Mouse (Mus musculus) ES-E14 (cell line): ENCODE data around the gene Gm266. TPM values are rescaled to one million over a fixed set of nuclear protein-coding genes. Genes with fewer than 3 reads are reported as not detected.

Experiments used
- DNase-seq: peaks from one replicate; pipeline ENCODE4 v3.0.0-alpha.2; 2013; ENCODE audit warnings: low read depth, low spot score
- H3K27ac ChIP-seq: 2 replicates; pipeline ENCODE4 v1.5.1; 2012; ENCODE audit warnings: low read depth, mild to moderate bottlenecking, low read length, moderate library complexity, mixed read lengths; ENCODE audit not compliant: poor library complexity, insufficient read depth, severe bottlenecking
- H3K36me3 ChIP-seq: 2 replicates; pipeline ENCODE4 v1.6.1; 2012; ENCODE audit warnings: mild to moderate bottlenecking, low read length, moderate library complexity, mixed read lengths; ENCODE audit not compliant: control insufficient read depth, poor library complexity, insufficient read depth, severe bottlenecking
- H3K4me1 ChIP-seq, 2 experiments: fragments of 150-350 bp in 1 of 2; sonication (generic) in 1 of 2; 2 replicates each; pipeline ENCODE4 v1.6.1; 2012; ENCODE audit warnings: low read length in 2 of 2, mild to moderate bottlenecking in 1 of 2, mixed read lengths in 1 of 2; ENCODE audit not compliant: control insufficient read depth in 2 of 2, insufficient read depth in 2 of 2, poor library complexity in 1 of 2
- H3K4me3 ChIP-seq, 2 experiments: fragments of 150-350 bp in 1 of 2; sonication (generic) in 1 of 2; 2 replicates each; pipeline ENCODE4 v1.5.1; 2012; ENCODE audit warnings: low read length in 2 of 2, low read depth in 1 of 2, mild to moderate bottlenecking in 1 of 2, mixed read lengths in 1 of 2; ENCODE audit not compliant: insufficient read depth in 1 of 2, poor library complexity in 1 of 2, severe bottlenecking in 1 of 2
- H3K9ac ChIP-seq: 2 replicates; pipeline ENCODE4 v1.6.1; 2012; ENCODE audit warnings: low read depth, mild to moderate bottlenecking, low read length, mixed read lengths; ENCODE audit not compliant: poor library complexity, insufficient read depth, severe bottlenecking
- H3K9me3 ChIP-seq: fragments of 150-350 bp; sonication (generic); 2 replicates; pipeline ENCODE4 v1.6.1; 2012; ENCODE audit warnings: low read depth, mild to moderate bottlenecking, low read length; ENCODE audit not compliant: control insufficient read depth, insufficient read depth
- CHD2 ChIP-seq: IDR thresholded peaks from 2 replicates; pipeline ENCODE4 v1.6.1; 2014; ENCODE audit warnings: mild to moderate bottlenecking, low read depth, low read length, inconsistent platforms
- HCFC1 ChIP-seq: IDR thresholded peaks from 2 replicates; pipeline ENCODE4 v1.6.1; 2012; ENCODE audit warnings: low read length, inconsistent platforms, borderline replicate concordance; ENCODE audit not compliant: insufficient read depth
- MAFK ChIP-seq: IDR thresholded peaks from 2 replicates; pipeline ENCODE4 v1.6.1; 2014; ENCODE audit warnings: mild to moderate bottlenecking, low read depth, low read length, inconsistent platforms; ENCODE audit not compliant: insufficient read depth
- ZC3H11A ChIP-seq: IDR thresholded peaks from 2 replicates; pipeline ENCODE4 v1.6.1; 2012; ENCODE audit warnings: low read depth, mild to moderate bottlenecking, inconsistent platforms, low read length, borderline replicate concordance
- ZNF384 ChIP-seq: IDR thresholded peaks from 2 replicates; pipeline ENCODE4 v1.6.1; 2012; ENCODE audit warnings: low read depth, low read length, inconsistent platforms
- in situ Hi-C, 2 experiments: fragments of 600-800 bp; cut with MboI; formaldehyde crosslinking; loops; one replicate each; pipeline ENCODE4 v1.15.1; 2025; ENCODE audit warnings: low sequenced_read_pairs in 2 of 2, inconsistent platforms in 1 of 2; ENCODE audit not compliant: unreplicated experiment in 2 of 2
- total RNA-seq: library from RNA; depleted of rRNA; stranded (reverse); fragments of 300-350 nt; gene quantifications from 2 replicates; pipeline ENCODE4 v1.2.3, GENCODE M21; 2012

The Gm266 gene
- total RNA-seq, 1 experiment = 0.62 TPM

DNA sequence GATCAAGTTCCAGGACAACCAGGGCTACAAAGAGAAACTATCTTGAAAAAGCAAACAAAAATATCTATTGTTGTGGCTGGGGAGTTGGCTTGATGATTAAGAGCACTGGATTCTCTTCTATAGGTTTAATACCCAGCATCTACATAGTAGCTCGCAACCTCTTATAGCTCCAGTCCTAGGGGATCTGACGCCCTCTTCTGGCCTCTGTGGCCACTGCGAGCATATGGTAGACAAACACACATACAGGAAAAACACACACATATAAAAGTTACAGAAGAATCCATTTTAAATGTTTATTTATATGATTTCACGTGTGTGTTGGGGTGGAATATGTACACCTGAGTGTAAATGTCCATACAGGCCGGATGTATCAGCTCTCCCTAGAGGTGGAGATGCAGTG is 21.4 kb upstream of the Gm266 start:
- no peak overlapping the region for H3K4me3 ChIP-seq
- TF ChIP-seq HCFC1 = no peak
- no peak for TF ChIP-seq CHD2
- TF ChIP-seq ZC3H11A = no peak
- no peak for TF ChIP-seq ZNF384
- no peak for TF ChIP-seq MAFK
- no peak for DNase-seq
- no peaks in the 10 kb centered on the region for H3K36me3 ChIP-seq
- no peaks in the 10 kb centered on the region for H3K9me3 ChIP-seq
- no peak overlapping the region for H3K9ac ChIP-seq
- H3K4me1 ChIP-seq = peaks cover 4 to 10% of the 10 kb centered on the region in 2 experiments; a peak in 2 of 4 replicates
- no peak overlapping the region for H3K27ac ChIP-seq
- in situ Hi-C loops = no loop called here

DNA sequence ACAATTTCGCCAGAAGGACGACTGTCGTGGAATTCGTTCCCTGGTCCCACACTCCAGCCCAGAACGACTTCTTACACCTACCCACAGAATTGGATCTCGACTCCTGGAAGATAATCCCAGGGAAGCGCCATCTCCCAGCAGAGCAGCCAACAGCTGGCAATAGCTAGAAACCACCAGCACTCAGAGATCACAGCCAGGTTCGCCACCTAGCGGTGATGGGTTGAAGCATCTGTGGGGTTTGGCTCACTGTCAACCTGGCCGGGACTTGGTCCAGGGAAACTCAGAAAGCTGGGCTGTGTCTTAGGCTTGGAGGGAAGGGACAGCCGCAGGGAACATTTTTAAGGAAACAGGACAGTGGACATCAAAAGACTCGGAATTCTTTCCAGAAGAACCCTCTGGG is 19.3 kb upstream of the Gm266 start:
- H3K36me3 ChIP-seq = no peaks in the 10 kb centered on the region
- no peak overlapping the region; the same call in 1 of the 2 replicates for H3K27ac ChIP-seq
- H3K4me1 ChIP-seq = peaks cover 9 to 19% of the 10 kb centered on the region in 2 experiments; a peak in 3 of 4 replicates
- in situ Hi-C loops = no loop called here
- peak overlapping the region; percentile 6 to 41; a peak in 2 of 4 replicates for H3K4me3 ChIP-seq
- TF ChIP-seq ZC3H11A (no peak), ZNF384 (no peak), HCFC1 (no peak), MAFK (no peak), CHD2 (no peak)
- peak overlapping the region; percentile 54; the same call in 1 of the 2 replicates for H3K9ac ChIP-seq
- peak; percentile 71 for DNase-seq
- H3K9me3 ChIP-seq = no peaks in the 10 kb centered on the region

DNA sequence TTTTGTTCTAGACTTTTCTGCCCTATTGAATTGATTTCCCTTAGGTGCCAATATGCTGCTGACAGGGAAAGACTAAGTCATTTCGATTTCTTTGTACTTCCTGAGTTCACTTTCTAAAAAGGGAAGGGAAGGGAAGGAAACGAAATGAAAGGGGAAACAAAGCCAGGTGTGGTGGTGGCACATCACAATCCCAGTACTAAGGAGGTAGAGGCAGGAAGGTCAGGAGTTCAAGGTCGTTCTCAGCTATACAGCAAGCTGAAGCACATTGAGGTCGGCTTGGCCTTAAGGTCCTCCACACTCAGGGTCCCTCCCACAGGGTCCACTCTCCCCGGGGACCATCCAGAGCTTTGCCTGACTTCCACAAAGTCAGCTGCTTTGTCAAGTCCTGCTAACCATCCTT is 17.9 kb upstream of the Gm266 start:
- Histone ChIP-seq H3K27ac (no peak overlapping the region), H3K4me3 (no peak overlapping the region; a peak in 1 of 4 replicates), H3K36me3 (no peaks in the 10 kb centered on the region), H3K4me1 (peaks cover 9 to 22% of the 10 kb centered on the region in 2 experiments; a peak in 3 of 4 replicates), H3K9me3 (no peaks in the 10 kb centered on the region), H3K9ac (no peak overlapping the region)
- no peak for TF ChIP-seq HCFC1
- TF ChIP-seq ZNF384 = no peak
- no peak for TF ChIP-seq CHD2
- no peak for TF ChIP-seq MAFK
- TF ChIP-seq ZC3H11A = no peak
- in situ Hi-C loops = no loop called here
- DNase-seq = no peak

DNA sequence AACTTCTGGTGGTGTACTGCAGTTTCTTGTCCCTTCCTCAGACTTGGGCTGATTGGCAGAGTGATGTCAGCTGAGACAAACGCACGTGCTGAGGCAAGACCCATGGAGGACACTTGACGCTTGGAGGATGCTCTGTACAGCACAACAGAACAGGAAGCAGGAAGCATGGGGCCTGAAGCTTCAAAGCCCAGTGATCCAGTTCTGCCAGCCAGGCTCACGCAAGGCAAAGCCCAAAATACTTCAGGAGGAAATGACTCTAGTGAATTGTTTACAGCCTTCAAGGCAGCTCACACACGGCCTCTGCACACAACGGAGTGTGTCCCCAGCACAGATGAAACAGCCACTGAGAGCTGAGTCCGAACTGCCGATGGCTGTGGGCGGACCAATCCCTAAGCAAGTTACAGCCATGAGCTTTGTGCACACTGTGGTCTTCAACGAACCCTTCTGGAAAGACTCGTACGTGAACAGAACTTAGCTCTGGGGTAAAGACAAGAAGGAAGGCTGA is 17.5 kb upstream of the Gm266 start:
- H3K4me3 ChIP-seq = no peak overlapping the region
- no peak for DNase-seq
- H3K27ac ChIP-seq = no peak overlapping the region
- H3K36me3 ChIP-seq = no peaks in the 10 kb centered on the region
- H3K4me1 ChIP-seq = peaks cover 9 to 22% of the 10 kb centered on the region in 2 experiments; a peak in 3 of 4 replicates
- TF ChIP-seq MAFK = no peak
- TF ChIP-seq ZNF384 = no peak
- TF ChIP-seq CHD2 = no peak
- TF ChIP-seq ZC3H11A = no peak
- no peak for TF ChIP-seq HCFC1
- in situ Hi-C loops = no loop called here
- H3K9ac ChIP-seq = no peak overlapping the region
- no peaks in the 10 kb centered on the region for H3K9me3 ChIP-seq
